Mouse (Mus musculus): ENCODE data around the gene BC048562. TPM values are rescaled to one million over a fixed set of nuclear protein-coding genes. Genes with fewer than 3 reads are reported as not detected.

Gene BC048562
- polyA plus RNA-seq, 1 experiment = not detected

GRCm38 (mm10) chr9:108440485-108440884 is 4.2 kb downstream of the BC048562 start:
- TF ChIP-seq GATA1 (IDR thresholded peaks at IDR 0.05; ENCODE audit: low read length) = no peak

GRCm38 (mm10) chr9:108441236-108441919 is 5.1 kb downstream of the BC048562 start:
- TF ChIP-seq GATA1 (IDR thresholded peaks at IDR 0.05; ENCODE audit: low read length) = no peak

GRCm38 (mm10) chr9:108445125-108445524 is 8.8 kb downstream of the BC048562 start:
- TF ChIP-seq GATA1 (IDR thresholded peaks at IDR 0.05; ENCODE audit: low read length) = no peak

GRCm38 (mm10) chr9:108449860-108450259 is 13.6 kb downstream of the BC048562 start:
- no peak for TF ChIP-seq GATA1 (IDR thresholded peaks at IDR 0.05; ENCODE audit: low read length)

GRCm38 (mm10) chr9:108450292-108451169 is 14.2 kb downstream of the BC048562 start:
- no peak for TF ChIP-seq GATA1 (IDR thresholded peaks at IDR 0.05; ENCODE audit: low read length)

GRCm38 (mm10) chr9:108451170-108451493 is 14.8 kb downstream of the BC048562 start:
- no peak for TF ChIP-seq GATA1 (IDR thresholded peaks at IDR 0.05; ENCODE audit: low read length)

GRCm38 (mm10) chr9:108451519-108452160 is 15.4 kb downstream of the BC048562 start:
- peak; percentile 47 for TF ChIP-seq GATA1 (IDR thresholded peaks at IDR 0.05; ENCODE audit: low read length)

GRCm38 (mm10) chr9:108452291-108452906 is 16.1 kb downstream of the BC048562 start:
- TF ChIP-seq GATA1 (IDR thresholded peaks at IDR 0.05; ENCODE audit: low read length) = no peak

- TF ChIP-seq GATA1 (IDR thresholded peaks at IDR 0.05; ENCODE audit: low read length) = no peak
Observed at GRCm38 (mm10) chr9:108452911-108453310, 16.6 kb downstream of the BC048562 start.

- TF ChIP-seq GATA1 (IDR thresholded peaks at IDR 0.05; ENCODE audit: low read length) = no peak
Observed at GRCm38 (mm10) chr9:108453458-108453857, 17.2 kb downstream of the BC048562 start.

- TF ChIP-seq GATA1 (IDR thresholded peaks at IDR 0.05; ENCODE audit: low read length) = no peak
Observed at GRCm38 (mm10) chr9:108454429-108454828, 18.1 kb downstream of the BC048562 start.

GRCm38 (mm10) chr9:108455747-108456571 is 19.7 kb downstream of the BC048562 start:
- TF ChIP-seq GATA1 (IDR thresholded peaks at IDR 0.05; ENCODE audit: low read length) = no peak

GRCm38 (mm10) chr9:108456953-108457352 is 20.7 kb downstream of the BC048562 start:
- TF ChIP-seq GATA1 (IDR thresholded peaks at IDR 0.05; ENCODE audit: low read length) = no peak

- TF ChIP-seq GATA1 (IDR thresholded peaks at IDR 0.05; ENCODE audit: low read length) = no peak
Observed at GRCm38 (mm10) chr9:108459939-108460318, 23.6 kb downstream of the BC048562 start.

All from G1E-ER4 (cell line).